Mouse (Mus musculus): ENCODE data around the gene Il6ra.
A peak's percentile ranks its signal among the peaks of the same experiment; 100 is the strongest.

The Il6ra gene

DNA sequence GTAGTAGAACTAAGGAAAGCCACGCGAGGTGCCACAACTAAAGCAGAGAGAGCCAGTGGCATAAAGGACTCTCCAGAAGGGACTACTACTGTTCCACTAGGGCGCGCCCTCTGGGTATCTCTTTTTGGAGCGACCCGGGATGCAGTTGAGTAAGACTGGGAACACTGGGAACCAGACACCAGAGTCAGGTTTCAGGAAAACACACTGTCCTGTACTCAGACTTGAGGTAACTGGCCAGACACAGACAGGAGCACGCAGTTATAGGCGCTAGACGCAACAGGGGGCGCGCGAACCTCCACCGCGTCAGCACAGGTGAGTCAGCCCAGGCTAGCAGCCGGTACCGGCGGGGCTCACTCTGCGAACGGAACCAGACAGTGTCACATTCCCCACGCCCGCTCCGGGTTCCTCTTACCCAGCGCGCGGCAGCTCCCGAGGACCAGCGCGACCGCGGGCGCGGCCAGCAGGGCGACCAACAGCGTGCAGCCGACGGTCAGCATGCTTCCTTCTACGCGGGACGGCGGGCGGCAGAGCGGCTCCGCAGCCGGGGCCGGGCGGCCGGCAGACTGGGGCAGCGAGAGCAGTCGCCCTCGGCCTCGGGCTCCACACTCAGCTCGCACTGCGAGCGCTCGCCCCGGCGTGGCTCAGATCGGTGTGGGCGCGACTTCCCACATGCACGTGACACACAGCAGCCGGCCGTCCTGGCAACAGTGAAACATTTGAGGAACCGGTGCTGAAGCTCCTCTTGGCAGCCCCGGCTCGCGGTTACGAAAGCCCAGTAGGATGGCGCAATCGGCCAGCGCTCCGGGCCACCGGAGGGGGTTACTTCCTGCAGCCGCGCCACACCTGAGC lies at the start of gene Il6ra:
Gene Il6ra (minus strand): TSS at position 654 of the 849 bp plus-strand sequence.
- DNase-seq (ENCODE audit: low read depth, low spot score) = peak; percentile 58

DNA sequence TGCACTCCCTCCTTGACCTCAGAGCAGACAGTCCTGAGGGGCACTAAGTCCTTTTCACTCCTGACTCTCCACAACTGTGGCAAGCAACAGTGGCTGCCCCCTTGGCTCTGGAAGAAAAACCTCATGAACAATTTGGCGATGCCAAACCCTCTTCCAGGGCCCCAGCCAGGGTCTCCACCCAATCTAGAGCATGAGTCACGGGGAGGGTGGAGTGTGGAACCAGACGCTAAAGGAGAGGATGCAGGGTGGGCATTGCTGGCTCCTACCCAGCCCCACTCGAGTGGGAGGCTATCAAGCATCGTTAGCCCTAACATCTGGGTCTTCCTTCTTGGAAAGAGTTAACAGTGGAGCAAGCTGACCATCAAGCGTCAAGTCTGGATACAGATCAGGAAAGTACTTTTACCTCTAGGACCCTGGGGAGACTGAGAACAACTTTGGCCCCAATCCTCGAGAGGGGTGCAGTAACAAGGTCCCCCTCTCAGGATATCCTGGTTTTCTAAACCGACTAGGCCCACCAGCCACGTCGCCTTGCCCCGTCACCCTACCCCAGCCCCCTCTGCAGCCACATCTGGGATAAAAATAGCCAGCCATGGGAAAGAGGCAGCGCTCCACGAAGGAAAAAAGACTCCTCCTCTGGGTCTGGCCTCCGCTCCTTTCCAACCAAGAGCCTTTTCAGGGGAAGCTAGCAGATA lies 49.2 kb upstream of the Il6ra start:
- no peak for DNase-seq (ENCODE audit: low read depth, low spot score)

DNA sequence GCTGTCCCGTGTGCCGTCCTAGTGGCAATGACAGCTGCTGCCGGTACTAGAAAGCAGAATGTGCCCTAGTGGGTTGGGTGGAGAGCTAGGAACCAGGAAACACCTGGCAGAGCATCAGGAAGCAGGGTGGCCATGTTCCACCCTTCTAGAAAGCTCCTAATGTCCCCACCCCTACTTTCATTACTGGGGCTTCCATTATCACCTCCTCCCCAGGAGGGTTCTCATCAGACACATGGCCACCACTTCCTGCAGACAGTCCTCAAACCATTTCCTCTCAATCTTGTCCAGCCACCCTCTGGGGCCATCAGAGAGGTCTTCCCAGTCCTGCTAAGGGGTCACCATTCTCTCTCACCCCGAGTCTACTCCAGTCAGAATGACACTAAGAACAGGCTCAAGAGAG lies 48.4 kb upstream of the Il6ra start:
- DNase-seq (ENCODE audit: low read depth, low spot score) = no peak

DNA sequence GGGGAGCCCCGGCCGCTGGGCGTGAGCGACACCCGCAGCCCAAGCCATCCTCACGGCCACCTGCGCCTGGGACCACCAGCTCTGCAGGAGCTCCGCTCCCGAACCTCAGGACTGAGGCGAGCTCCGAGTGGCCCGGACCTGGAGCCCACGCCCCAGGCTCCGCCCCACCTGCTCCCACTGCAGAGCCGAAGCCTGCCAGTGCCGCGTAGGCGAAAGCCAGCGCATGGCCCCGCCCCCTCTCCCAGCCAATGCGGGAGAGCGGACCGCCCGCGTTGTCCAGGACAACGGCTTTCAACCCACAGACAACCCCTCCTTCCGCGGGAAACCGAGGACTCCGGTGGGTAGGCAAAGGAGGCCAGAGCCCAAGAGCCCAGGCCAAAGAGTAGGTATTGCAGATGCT lies 47.5 kb upstream of the Il6ra start:
- DNase-seq (ENCODE audit: low read depth, low spot score) = peak; percentile 93

DNA sequence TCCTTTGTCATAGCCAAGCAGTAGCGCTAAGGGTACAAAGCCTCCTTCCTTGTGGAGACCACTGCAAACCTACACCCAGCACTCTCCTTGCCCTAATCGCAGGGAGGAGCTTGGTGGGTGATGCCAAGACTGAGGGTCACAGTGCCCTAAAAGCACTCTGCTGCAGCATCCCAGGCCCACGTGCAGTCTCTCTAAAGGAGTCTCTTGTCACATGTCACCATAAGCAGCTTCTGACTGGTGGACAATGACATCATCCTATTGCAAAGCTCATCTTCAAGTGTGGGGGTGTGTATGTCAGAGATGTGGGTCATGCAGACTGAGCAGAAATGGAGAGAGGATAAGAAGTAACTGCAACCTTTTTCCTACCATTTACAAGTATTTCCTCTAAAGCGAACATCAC lies 46.4 kb upstream of the Il6ra start:
- DNase-seq (ENCODE audit: low read depth, low spot score) = peak; percentile 93

DNA sequence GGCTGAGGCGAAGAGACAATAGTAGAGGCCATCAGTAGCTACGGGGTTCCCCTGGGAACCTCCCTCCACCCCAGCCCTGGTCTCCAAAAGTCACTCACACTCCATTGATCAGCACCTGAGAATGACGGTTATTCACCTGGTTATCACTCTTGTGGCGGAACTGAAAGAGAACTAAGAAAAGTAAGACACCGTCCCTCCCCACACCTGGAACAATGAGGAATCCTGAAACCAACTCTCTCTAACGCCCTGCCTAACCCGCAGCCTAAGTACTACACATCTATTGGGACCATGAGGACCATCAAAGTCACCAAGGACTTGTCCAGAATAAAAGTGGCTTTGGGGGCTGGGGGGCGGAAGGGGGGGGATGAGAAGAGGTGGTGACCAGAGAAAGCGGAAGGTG lies 44.9 kb upstream of the Il6ra start:
- no peak for DNase-seq (ENCODE audit: low read depth, low spot score)

DNA sequence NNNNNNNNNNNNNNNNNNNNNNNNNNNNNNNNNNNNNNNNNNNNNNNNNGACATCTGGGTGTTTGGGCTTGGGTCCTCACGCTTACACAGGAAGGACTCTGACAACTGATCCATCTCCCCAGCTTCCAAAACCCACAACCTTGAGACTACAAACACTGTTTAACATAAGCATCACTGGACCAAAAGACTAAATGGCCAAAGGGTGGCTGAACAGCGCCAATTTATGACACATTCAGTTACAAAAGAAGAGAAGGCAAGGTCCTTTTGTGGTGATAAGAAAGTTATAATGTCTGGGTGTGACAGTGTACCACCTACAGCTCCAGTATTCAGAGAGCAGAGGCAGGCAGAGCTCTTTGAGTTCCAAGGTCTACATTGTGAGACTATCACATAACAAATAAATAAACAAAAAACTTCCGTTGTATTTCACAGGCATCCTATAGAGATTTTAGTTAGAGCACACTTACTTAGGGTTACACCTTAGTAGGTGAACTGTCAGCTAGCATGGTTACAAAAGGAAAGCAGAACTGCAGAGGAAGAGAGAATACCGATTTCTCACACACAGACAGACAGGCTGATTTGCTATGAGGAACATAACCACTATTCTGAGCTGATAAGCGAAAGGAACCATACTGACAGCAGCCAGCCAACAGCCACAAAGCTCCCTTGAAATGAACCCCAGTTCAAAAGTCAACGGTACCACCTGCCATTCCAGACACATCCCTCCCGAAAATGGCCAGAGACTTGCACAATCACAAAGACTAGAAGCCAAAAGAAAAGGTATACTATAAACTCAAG lies 43.4 kb upstream of the Il6ra start:
- no peak for DNase-seq (ENCODE audit: low read depth, low spot score)

DNA sequence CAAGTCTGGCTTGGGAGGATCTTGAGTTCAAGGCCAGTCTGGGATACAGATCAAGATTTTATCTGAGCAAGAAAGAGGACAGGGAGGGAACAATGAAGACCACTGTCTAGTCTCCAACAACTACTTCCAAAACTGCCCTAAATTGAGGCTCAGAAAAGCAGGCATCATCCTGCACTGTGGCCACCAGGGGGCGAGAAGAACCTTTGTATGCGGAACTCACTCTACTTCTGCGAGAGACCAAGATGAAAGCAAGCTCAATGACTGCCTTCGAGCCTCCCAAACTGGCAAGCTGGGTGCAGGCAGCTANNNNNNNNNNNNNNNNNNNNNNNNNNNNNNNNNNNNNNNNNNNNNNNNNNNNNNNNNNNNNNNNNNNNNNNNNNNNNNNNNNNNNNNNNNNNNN lies 40.4 kb upstream of the Il6ra start:
- DNase-seq (ENCODE audit: low read depth, low spot score) = peak; percentile 68

DNA sequence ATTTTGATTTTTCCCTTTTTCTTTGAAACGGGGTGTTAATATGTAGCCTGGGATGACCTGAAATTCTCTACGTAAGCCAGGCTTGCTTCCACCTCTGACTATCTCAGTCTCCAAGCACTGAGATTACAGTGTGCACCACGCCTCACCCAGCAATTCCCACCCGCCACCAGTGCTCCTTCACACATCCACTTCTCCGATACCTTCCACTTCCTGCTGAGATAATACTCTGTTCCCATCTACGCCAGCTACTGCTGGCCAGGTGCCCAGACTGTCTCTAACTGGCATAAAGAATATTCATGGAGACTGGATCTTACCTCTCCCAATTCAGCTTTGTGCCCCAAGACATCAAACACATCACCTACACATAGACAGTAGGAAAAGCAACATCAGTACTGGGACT lies 35.7 kb upstream of the Il6ra start:
- peak; percentile 64 for DNase-seq (ENCODE audit: low read depth, low spot score)

DNA sequence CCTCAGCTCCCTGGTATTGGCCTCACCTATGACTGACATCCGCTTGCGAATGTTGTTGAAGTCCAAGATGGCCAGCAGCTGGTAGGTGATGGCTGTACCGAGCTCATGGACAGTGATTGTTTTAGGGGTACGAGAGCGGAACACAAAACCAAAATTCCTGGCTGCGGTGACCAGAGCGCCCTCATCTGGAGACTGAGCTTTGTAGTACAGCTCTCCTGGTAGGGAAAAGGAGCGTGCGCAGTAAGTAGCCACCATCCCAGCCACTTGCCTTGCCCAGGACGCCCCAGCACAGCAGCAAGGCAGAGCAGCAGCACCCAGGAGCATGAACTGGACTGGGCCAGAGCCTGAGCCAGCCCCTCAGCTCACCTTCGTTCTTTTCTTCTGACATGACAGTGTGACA lies 35.0 kb upstream of the Il6ra start:
- no peak for DNase-seq (ENCODE audit: low read depth, low spot score)

DNA sequence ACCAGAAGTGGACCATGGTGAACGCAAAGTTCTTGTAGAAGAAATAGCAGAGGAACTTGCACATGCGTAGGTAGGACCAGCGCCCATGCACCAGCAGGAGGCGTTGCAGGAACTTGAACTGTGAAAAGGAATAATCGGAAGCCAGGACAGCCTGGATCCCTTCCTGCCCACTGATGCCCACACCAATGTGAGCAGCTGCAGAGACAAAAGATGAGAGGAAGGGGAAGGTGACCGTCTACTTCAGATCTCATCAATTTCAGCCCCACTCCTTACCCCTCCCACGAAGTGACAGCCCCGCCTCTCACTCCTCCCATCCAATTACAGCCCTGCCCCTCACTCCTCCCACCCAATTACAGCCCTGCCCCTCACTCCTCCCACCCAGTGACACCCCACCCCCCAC lies 32.0 kb upstream of the Il6ra start:
- no peak for DNase-seq (ENCODE audit: low read depth, low spot score)

DNA sequence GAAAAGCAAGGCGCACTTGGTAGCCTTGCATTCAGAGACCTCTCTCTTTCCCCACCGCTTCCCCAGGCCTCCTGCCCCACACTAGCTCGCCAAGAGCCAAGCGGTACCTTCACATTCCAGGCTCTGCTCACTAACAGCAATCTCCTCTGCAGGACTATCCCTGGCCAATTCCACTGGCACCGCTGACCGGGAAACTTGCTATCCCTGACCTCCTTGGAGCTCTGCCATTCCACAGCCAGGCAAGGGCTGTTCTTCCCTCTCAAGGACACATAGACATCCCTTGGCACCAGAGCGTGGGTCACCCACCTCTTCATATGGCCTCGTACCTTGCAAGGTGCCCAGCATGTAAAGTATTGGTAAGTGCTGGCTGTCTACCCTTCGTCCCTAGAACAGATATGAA lies 29.9 kb upstream of the Il6ra start:
- no peak for DNase-seq (ENCODE audit: low read depth, low spot score)

DNA sequence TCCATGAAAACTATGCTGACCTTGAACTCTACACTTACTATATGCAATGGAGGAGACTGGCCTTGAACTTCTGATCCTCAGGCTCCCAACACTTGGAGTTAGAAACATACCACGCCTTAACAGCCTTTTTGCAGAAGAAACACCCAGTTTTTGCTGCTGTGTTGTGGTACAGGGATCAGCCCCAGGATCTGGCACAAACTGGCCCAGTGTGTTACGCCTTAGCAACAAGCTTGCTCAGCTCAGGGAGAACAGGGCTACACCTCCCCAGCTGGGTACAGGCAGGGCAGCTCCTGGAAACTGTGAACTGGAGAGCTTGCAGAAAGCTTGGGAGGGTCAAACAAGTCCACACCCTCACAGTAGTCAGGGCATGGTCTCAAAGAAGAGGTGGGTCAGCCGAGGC lies 23.5 kb upstream of the Il6ra start:
- DNase-seq (ENCODE audit: low read depth, low spot score) = no peak

DNA sequence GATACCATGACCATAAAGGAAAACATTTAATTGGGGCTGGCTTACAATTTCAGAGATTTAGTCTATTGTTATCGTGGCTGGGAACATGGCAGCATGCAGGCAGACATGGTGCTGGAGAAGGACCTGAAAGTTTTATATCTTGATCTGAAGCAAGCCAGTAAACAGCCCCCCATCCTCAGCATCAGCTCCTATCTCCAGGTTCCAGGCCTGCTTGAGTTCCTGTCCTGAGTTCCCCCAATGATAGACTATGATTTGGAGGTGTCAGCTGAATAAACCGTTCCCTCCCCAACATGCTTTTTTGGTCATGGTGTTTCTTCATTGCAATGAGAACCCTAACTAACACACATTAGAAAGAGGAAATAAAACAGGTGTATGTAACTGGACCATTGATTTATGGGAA lies 19.9 kb upstream of the Il6ra start:
- no peak for DNase-seq (ENCODE audit: low read depth, low spot score)

DNA sequence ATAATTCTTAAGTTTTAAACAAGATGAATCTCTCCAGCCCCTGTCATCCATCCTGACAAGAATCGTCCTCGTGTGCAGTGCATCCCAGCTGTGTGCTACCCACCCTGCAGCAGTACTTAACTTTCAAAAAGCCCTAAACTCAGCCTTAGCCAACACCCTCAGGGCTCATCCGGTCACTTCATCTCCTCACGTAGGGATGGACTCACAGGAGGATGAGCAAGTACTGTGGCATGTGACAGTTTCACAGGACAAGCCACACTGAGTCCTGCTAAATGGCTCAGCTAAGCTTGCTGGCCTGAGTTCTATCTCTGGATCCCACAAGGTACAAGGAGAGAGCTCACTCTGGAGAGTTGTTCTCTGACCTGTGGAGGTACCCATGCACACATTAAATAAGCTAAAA lies 16.0 kb upstream of the Il6ra start:
- no peak for DNase-seq (ENCODE audit: low read depth, low spot score)

DNA sequence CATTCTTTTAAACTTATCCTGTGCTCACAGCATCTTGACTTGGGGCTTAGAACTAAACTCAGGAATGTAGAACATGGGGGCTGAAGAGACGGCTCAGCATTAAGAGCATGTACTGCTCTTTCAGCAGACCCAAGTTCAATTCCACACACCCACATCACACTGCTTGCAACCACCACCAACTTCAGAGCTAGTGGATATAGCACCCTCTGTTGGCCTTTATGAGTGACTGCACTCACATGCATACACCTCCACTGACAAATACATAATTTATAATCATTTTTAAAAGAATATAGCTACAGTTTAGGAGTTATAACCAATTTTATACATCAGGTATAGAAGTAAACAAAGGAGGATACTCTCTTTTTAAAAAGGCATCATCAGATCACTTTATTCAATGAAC lies 13.4 kb upstream of the Il6ra start:
- no peak for DNase-seq (ENCODE audit: low read depth, low spot score)

DNA sequence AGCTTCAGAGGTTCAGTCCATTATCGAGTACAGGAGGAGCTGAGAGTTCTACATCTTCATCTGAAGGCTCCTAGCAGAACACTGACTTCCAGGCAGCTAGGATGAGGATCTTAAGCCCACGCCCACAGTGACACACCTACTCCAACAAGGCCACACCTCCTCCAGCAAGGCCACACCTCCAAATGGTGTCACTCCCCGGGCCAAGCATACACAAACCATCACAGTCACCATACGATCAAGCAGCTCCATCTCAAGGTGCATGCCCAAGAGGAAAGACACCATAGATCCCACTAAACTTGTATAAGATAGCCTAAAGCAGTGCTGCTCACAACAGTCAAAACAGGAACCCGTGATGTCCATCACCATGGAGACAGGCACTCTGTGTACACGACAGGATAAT lies 7.7 kb upstream of the Il6ra start:
- no peak for DNase-seq (ENCODE audit: low read depth, low spot score)

DNA sequence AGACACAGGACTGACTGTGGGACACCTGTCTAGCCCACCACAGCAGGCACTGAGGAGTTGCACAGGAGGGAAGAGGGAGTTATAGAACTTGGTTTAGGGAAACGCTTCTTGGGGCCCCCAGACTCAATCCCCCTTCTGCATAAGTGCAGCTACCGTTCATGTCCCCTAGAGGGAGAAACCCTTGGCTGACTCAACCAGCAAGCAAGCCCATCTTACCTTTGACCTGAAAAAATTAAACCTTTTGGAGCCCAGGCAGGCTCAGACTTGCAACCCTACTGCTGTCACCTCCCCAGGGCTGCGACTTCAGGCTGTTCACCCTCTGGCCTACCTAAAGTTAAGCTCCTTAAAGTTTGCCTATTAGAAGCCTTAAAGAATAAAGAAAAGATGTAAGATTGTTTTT lies 4.4 kb upstream of the Il6ra start:
- no peak for DNase-seq (ENCODE audit: low read depth, low spot score)

DNA sequence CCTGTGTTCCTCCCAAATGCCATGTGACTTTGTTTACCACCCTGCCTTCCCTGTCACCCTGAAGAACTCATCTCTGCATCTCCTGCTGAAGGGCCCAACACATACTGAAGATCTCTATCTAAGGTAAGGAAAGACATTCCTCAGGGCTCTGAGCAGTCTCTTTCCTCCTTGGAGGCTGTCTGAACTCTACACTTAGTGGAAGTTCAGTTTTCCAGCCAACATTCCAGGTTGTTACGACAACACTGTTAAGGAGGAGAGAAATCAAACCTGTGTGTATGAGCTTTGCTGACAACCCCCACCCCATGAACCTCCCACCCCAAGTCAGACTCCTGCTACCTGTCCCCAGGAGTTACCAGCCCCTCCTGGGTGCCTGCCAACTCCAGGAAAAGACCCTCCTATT lies 3.6 kb upstream of the Il6ra start:
- DNase-seq (ENCODE audit: low read depth, low spot score) = no peak

DNA sequence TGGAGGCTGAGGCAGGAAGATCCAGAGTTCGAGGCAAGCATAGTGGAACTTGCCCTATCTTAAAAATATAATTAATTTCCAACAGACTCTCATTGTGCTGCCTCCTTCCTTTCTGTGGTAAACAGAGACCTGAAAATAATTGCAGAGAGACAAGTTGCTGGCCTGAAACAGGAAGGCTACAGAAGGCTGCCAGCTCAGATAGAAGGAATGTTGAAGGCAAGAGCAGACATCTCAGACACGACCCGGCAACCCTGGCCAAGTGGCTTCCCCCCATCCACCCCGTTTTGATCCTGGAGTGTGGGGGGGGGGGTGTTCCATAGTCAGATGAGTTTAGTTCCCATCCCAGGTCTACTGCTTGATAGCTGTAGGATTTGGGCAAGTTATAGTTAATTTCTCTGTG lies 1.7 kb upstream of the Il6ra start:
- no peak for DNase-seq (ENCODE audit: low read depth, low spot score)

DNA sequence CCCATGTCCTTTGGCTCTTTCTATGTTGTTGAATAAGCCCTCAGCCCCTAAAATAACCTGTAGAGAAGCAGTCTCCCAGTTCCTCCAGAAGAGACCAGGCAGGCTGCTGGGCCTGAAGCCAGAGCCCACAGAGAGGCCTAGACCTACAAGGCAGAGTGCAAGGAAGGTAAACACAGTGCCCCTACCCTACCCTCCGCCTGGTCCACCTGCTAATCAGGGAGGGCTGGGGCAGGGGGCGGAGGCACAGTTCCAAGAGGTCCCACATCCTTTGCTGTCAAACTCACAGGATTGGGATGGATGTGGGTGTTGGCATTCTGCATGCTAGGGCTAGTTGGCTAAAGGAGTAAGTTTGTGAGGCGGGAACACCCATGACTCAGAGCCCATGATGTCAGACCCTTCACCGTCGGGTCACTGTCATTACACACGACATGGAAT lies 871 bp downstream of the Il6ra start:
- no peak for DNase-seq (ENCODE audit: low read depth, low spot score)

DNA sequence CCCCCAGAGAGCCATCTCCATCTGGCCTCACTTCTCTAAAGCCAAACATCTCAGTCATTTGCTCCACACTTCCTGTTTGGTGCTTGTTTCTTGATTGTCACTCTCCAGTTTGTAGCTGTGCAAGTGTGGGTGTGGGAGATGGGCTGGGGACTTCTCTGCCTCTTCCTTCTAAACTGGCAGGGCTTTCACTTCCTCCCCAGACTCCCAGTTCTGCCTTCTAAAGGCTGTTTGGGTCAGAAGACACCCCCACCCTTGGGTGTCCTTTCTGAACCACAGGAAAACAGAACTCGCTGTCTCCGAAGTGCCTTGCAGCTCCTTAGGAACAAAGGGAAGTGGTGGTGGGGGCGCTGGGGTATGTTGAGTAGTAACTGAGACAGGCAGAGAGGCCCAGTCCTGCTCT lies 1.8 kb downstream of the Il6ra start:
- DNase-seq (ENCODE audit: low read depth, low spot score) = peak; percentile 46

Data from telencephalon, adult 2 months (tissue).